Mouse (Mus musculus) intestine, embryonic 16.5 days (tissue): ENCODE data around the gene Mxi1. TPM values are rescaled to one million over a fixed set of nuclear protein-coding genes. Genes with fewer than 3 reads are reported as not detected.
A peak's percentile ranks its signal among the peaks of the same experiment; 100 is the strongest.

Experiments used
- ATAC-seq: fragments of 200-750 bp; cut with Nextera tagmentation; 2 replicates; pipeline ENCODE4 v1.8.0; 2017; ENCODE audit warnings: moderate TSS enrichment, moderate library complexity
- H3K27ac ChIP-seq: fragments of 300-500 bp; sonication (generic); 2 replicates; pipeline ENCODE4 v1.5.1; 2014; ENCODE audit warnings: mild to moderate bottlenecking, low read length
- H3K27me3 ChIP-seq: fragments of 300-500 bp; sonication (generic); replicated peaks from 2 replicates; pipeline ENCODE4 v1.6.1; 2014; ENCODE audit warnings: low read length, control low read depth, mixed read lengths; ENCODE audit not compliant: control insufficient read depth, insufficient read depth
- H3K36me3 ChIP-seq: fragments of 300-500 bp; sonication (generic); 2 replicates; pipeline ENCODE4 v1.6.1; 2014; ENCODE audit warnings: low read length, control low read depth; ENCODE audit not compliant: control insufficient read depth, insufficient read depth
- H3K4me1 ChIP-seq: fragments of 300-500 bp; sonication (generic); 2 replicates; pipeline ENCODE4 v1.6.1; 2014; ENCODE audit warnings: low read length, control low read depth, mixed read lengths; ENCODE audit not compliant: control insufficient read depth, insufficient read depth
- H3K4me2 ChIP-seq: fragments of 300-500 bp; sonication (generic); 2 replicates; pipeline ENCODE4 v1.6.1; 2014; ENCODE audit warnings: low read depth, low read length, control low read depth
- H3K4me3 ChIP-seq: fragments of 300-500 bp; sonication (generic); 2 replicates; pipeline ENCODE4 v1.5.1; 2014; ENCODE audit warnings: mild to moderate bottlenecking, low read length
- H3K9ac ChIP-seq: fragments of 300-500 bp; sonication (generic); 2 replicates; pipeline ENCODE4 v1.6.1; 2014; ENCODE audit warnings: low read depth, low read length
- H3K9me3 ChIP-seq: fragments of 300-500 bp; sonication (generic); 2 replicates; pipeline ENCODE4 v1.6.1; 2016; ENCODE audit warnings: low read length, control low read depth; ENCODE audit not compliant: control insufficient read depth
- WGBS: fragments of 180-500 bp; shearing (Covaris S2); extraction: QIAGEN DNeasy Blood & Tissue Kit; methylation state at CpG from one replicate; pipeline ENCODE4 v1.1.7; 2014; 5-methylcytosine and 5-hydroxymethylcytosine counted together
- polyA plus RNA-seq: library from polyadenylated mRNA; unstranded; fragments of >200 nt; fragmentation: Nextera tagmentation; extraction: Ambion mirVana; gene quantifications from 2 replicates; pipeline ENCODE4 v1.2.1, GENCODE M21; 2015

Gene Mxi1
- polyA plus RNA-seq, 1 experiment from 2014 or later: 10.3 TPM

DNA sequence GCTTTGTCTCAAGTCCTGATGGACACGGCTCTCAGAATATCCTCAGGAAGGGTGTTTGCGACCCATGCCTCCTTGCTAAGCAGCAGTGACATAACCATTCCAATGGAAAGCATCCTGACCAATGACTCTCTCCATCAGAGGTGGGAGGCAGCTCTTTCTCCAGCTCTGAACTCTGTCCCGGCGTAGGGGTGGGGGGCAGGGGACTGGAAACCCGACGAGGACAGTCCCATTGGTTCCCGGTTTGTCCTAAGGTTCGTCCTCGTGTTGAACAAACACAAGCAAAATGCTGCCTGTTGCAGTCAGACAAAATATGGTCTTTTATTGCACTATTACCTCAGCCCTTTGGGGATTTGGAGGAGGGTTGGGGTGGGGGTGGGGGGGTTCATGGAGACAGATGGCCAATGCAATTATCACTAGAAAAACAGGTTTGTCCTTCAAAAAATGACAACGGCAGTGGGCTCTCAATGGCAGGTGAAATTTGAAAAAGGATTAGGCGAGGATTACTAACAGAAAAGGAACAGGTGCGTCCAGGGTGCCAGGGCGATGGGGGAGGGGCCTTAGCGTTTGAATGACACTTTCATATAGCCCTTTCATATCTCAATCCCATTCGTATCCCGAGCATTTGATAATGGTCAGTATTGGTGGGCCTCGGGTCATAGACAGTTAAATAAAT lies 11.0 kb upstream of the Mxi1 start:
- H3K4me3 ChIP-seq: no peak overlapping the region
- H3K36me3 ChIP-seq: no peaks in the 10 kb centered on the region
- H3K9me3 ChIP-seq: no peaks in the 10 kb centered on the region
- H3K4me1 ChIP-seq: 0 out of 2 replicates have a peak, but pooled peaks cover 2% of the 10 kb centered on the region
- no peaks in the 10 kb centered on the region for H3K27me3 ChIP-seq
- peak; percentile 16; the same call in 1 of the 2 replicates for ATAC-seq
- H3K27ac ChIP-seq: no peak overlapping the region
- 54% methylated on average over 17 of the region's 17 CpGs for WGBS
- H3K9ac ChIP-seq: no peak overlapping the region
- H3K4me2 ChIP-seq: 0 out of 2 replicates have a peak overlapping the region, but pooled peaks have one; percentile 9

- Histone ChIP-seq H3K27me3 (no peaks in the 10 kb centered on the region), H3K4me2 (no peak overlapping the region), H3K9ac (no peak overlapping the region), H3K4me3 (no peak overlapping the region), H3K36me3 (no peaks in the 10 kb centered on the region), H3K27ac (no peak overlapping the region), H3K9me3 (no peaks in the 10 kb centered on the region), H3K4me1 (0 out of 2 replicates have a peak, but pooled peaks cover 2% of the 10 kb centered on the region)
- 67% methylated on average over 4 of the region's 4 CpGs for WGBS
- ATAC-seq: no peak
Measured at GRCm38 (mm10) chr19:53299829-53300181, 10.5 kb upstream of the Mxi1 start.

GRCm38 (mm10) chr19:53303382-53303781 lies 6.9 kb upstream of the Mxi1 start:
- Histone ChIP-seq H3K4me3 (no peak overlapping the region), H3K4me1 (0 out of 2 replicates have a peak, but pooled peaks cover 2% of the 10 kb centered on the region), H3K4me2 (no peak overlapping the region), H3K9ac (no peak overlapping the region), H3K27ac (no peak overlapping the region), H3K27me3 (no peaks in the 10 kb centered on the region), H3K9me3 (no peaks in the 10 kb centered on the region), H3K36me3 (no peaks in the 10 kb centered on the region)
- WGBS: 85% methylated on average over 7 of the region's 7 CpGs
- ATAC-seq: no peak

GRCm38 (mm10) chr19:53305621-53306020 lies 4.7 kb upstream of the Mxi1 start:
- 68% methylated on average over 8 of the region's 8 CpGs for WGBS
- ATAC-seq: peak; percentile 85
- H3K4me1 ChIP-seq: no peaks in the 10 kb centered on the region

GRCm38 (mm10) chr19:53306706-53307105 lies 3.6 kb upstream of the Mxi1 start:
- Histone ChIP-seq H3K27ac (no peak overlapping the region), H3K27me3 (no peaks in the 10 kb centered on the region), H3K4me3 (no peak overlapping the region), H3K4me1 (no peaks in the 10 kb centered on the region), H3K9ac (no peak overlapping the region), H3K9me3 (no peaks in the 10 kb centered on the region), H3K4me2 (no peak overlapping the region), H3K36me3 (no peaks in the 10 kb centered on the region)
- 60% methylated on average over 11 of the region's 11 CpGs for WGBS
- ATAC-seq: no peak

More at GRCm38 (mm10) chr19:53305621-53306020, 4.7 kb upstream of the Mxi1 start:
- Histone ChIP-seq H3K27ac (peak overlapping the region; percentile 71), H3K9ac (no peak overlapping the region), H3K36me3 (no peaks in the 10 kb centered on the region), H3K27me3 (no peaks in the 10 kb centered on the region), H3K4me3 (no peak overlapping the region), H3K9me3 (no peaks in the 10 kb centered on the region), H3K4me2 (no peak overlapping the region)

DNA sequence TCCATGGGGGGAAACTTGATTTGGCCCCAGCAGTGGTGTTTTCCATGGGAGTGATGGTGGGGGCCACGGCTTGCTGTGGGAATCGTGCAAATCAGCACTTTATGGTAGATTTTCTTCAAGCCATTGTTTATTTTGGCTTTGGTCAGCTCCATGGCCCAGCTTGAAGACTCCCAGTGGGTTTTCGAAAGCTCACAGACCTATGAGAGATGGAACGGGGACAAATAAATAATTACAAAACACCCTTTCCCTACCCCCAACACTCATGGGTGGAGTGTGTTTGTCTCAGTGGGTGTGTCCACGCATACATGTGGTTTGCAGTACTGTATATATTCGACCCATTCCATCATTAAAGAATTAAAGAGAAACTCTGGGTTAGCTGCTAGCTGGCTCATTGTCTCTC lies 3.1 kb upstream of the Mxi1 start:
- no peak for ATAC-seq
- Histone ChIP-seq H3K4me2 (no peak overlapping the region), H3K9ac (no peak overlapping the region), H3K27ac (no peak overlapping the region), H3K4me3 (no peak overlapping the region), H3K9me3 (no peaks in the 10 kb centered on the region), H3K36me3 (no peaks in the 10 kb centered on the region), H3K4me1 (no peaks in the 10 kb centered on the region), H3K27me3 (no peaks in the 10 kb centered on the region)
- 55% methylated on average over 6 of the region's 6 CpGs for WGBS

DNA sequence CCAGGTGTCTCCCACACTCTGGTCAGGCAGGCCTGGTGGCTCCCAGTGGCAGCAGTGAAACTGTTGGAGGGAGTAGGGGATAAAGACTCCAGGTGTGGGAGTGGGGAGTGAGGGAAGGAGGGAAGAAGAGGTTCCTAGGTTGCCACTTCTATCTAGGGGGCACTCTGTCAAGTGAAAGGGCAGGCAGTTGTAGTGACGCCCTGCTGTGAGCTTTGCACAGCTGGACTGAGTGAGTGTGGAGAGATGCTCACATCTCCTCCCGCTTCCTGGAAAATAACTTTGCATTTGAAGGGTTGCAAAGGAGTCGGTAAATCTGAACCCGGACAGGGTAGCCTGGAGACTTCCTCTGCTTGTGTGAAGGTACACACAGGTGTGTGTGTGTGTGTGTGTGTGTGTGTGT lies 687 bp upstream of the Mxi1 start:
- ATAC-seq: no peak
- H3K4me2 ChIP-seq: no peak overlapping the region
- H3K4me3 ChIP-seq: no peak overlapping the region
- H3K4me1 ChIP-seq: peaks cover 4% of the 10 kb centered on the region
- H3K36me3 ChIP-seq: no peaks in the 10 kb centered on the region
- no peaks in the 10 kb centered on the region for H3K9me3 ChIP-seq
- 33% methylated on average over 4 of the region's 4 CpGs for WGBS
- no peak overlapping the region for H3K9ac ChIP-seq
- no peaks in the 10 kb centered on the region for H3K27me3 ChIP-seq
- H3K27ac ChIP-seq: no peak overlapping the region

DNA sequence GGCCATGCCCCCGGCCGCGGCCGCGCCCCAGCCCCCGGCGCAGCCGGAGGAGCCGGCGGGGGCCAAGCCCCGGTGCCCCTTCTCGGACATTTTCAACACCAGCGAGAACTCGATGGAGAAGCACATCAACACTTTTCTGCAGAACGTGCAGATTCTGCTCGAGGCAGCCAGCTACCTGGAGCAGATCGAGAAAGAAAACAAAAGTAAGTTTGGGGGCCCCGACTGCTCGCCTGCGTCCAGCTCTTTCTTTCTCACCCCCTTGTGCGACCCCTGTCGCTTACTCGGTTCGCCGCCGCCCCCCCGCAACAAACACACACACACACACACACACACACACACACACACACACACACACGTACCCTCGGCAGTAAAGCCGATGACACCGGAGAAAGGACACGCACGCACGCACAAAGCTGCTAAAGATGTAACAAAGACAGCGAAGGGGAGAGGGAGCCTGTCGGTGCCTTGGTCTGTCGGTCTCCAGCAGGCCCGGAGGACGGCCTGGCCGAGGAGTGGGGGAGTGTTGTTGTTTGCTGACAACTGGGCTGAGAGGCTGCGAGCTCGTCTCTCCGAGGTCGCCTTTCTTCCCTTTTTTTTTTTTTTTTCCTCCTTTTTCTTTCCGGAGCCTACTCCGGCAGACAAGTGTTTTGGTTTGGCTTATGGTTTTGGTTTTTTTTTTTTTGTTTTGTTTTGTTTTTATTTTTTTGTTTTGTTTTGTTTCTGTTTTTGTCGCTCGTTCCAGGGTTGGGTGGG lies 629 bp downstream of the Mxi1 start:
- Histone ChIP-seq H3K27me3 (no peaks in the 10 kb centered on the region), H3K36me3 (no peaks in the 10 kb centered on the region), H3K9ac (peak overlapping the region; percentile 96), H3K9me3 (no peaks in the 10 kb centered on the region), H3K27ac (peak overlapping the region; percentile 97), H3K4me2 (peak overlapping the region; percentile 95), H3K4me3 (peak overlapping the region; percentile 93), H3K4me1 (peaks cover 13% of the 10 kb centered on the region)
- no peak for ATAC-seq
- WGBS: under 1% methylated on average over 48 of the region's 48 CpGs

- Histone ChIP-seq H3K4me3 (peak overlapping the region; percentile 93), H3K36me3 (no peaks in the 10 kb centered on the region), H3K4me1 (peaks cover 13% of the 10 kb centered on the region), H3K4me2 (peak overlapping the region; percentile 95), H3K27me3 (no peaks in the 10 kb centered on the region), H3K9ac (peak overlapping the region; percentile 96), H3K9me3 (no peaks in the 10 kb centered on the region), H3K27ac (peak overlapping the region; percentile 97)
- WGBS: under 1% methylated on average over 37 of the region's 37 CpGs
- no peak for ATAC-seq
Measured at GRCm38 (mm10) chr19:53311524-53312335, 1.4 kb downstream of the Mxi1 start.
